Mouse (Mus musculus) cortical plate, adult 2 months (tissue): ENCODE data around the gene Emb. TPM values are rescaled to one million over a fixed set of nuclear protein-coding genes. Genes with fewer than 3 reads are reported as not detected.

Experiments used
- H3K27ac ChIP-seq: fragments of 200-500 bp; 2 replicates; pipeline ENCODE4 v1.5.1; 2012; ENCODE audit warnings: low read length, control low read depth, inconsistent platforms; ENCODE audit not compliant: insufficient read depth
- H3K4me1 ChIP-seq: fragments of 200-500 bp; 2 replicates; pipeline ENCODE4 v1.6.1; 2011; ENCODE audit warnings: low read length; ENCODE audit not compliant: control insufficient read depth, insufficient read depth
- H3K4me3 ChIP-seq: fragments of 200-500 bp; 2 replicates; pipeline ENCODE4 v1.5.1; 2011; ENCODE audit warnings: mild to moderate bottlenecking, low read length, control low read depth; ENCODE audit not compliant: insufficient read depth
- CTCF ChIP-seq: fragments of 200-500 bp; IDR thresholded peaks from 2 replicates; pipeline ENCODE4 v1.5.1; 2011; ENCODE audit warnings: mild to moderate bottlenecking, control low read depth, low read length; ENCODE audit not compliant: insufficient read depth; ENCODE audit errors: extremely low read depth
- POLR2A ChIP-seq: fragments of 200-500 bp; IDR thresholded peaks from 2 replicates; pipeline ENCODE4 v1.6.1; 2011; ENCODE audit warnings: mild to moderate bottlenecking, low read length, control low read depth; ENCODE audit not compliant: insufficient read depth; ENCODE audit errors: extremely low read depth
- polyA plus RNA-seq: library from polyadenylated mRNA; depleted of rRNA; stranded (reverse); fragments of >200 nt; gene quantifications from 2 replicates; pipeline ENCODE4 v1.2.3, GENCODE M21; 2012

Gene Emb
- polyA plus RNA-seq, 1 experiment: 21.0 TPM

DNA sequence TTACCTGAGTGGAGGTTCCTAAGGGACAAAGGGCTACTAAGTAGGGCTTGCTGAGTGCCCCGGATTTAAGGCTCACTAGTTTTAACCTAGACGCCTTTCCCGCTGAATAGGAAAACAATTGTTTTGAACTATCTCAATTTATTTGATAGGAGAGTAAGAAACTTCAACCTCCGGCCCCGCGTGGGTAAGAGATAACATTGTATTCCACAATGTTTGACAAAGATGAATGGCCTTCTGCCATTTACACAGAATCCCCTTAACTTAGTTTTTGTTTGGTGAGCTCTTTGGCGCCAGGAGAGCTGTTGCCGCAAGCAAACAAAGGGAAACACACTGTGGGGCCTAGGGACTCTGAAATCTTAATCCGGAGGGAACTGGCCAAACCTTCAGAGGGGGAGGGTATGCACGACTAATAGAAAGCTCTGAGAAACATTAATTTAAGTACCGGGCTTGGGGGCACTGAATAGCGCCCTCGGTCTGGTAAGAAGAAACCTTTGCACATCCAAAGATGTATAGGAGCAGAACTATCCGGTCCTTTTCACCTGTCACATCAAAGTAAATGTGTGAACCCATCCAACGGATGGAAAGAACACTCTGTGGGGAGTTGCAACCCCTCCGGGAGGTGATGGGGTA lies 11.7 kb downstream of the Emb start:
- peaks cover 2% of the 10 kb centered on the region; the same call in 1 of the 2 replicates for H3K4me1 ChIP-seq
- 0 out of 2 replicates have a peak overlapping the region, but pooled peaks have one; percentile 92 for H3K27ac ChIP-seq
- H3K4me3 ChIP-seq: peak overlapping the region; percentile 92
- no peak for TF ChIP-seq CTCF
- TF ChIP-seq POLR2A: no peak

DNA sequence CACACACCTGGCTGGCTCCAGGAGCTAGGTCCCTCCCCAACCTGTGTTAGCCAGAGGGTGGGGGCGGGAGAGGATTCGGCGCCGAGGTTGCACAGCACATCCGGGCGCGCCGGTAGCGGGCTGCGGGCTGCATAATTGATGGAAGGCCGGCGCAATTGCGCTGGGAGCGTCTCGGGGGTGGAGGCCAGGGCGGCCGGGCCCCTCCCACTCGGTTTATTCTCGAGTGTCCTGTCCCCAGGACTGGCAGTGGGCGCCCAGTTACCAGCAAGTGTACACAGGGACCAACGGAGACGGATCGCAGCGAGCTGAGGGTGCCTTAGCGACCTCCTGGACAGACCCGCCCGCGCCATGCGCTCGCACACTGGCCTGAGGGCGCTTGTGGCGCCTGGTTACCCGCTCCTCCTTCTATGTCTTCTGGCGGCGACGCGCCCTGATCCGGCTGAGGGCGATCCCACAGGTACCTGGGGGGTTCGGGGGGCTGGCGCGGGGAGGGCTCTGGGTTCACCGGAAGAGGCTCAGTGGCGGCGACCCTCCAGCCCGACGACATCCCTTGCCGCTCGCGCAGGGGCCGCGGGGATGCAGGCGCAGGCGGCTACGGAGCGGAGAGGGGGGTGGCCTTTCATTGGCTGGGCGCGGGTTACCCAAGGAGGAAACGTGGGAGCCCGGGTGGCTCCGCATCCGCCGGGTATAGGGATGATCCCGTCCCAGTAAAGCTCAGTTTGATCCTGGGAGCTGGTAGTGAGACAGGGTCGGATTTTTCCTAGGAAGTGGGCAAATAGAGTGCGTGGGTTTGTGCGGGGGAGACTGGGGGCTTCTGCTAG lies 12.4 kb downstream of the Emb start, which contains the start of gene Gm17509:
Gm17509 (minus strand) TSS at position 575 of the 821 bp plus-strand sequence.
- TF ChIP-seq POLR2A (peak; percentile 37; the same call in 1 of the 2 replicates), CTCF (no peak)
- Histone ChIP-seq H3K4me3 (peak within 1 kb of the TSS; percentile 92), H3K4me1 (peaks cover 2% of the 10 kb centered on the region; the same call in 1 of the 2 replicates), H3K27ac (peak within 1 kb of the TSS; percentile 92)

DNA sequence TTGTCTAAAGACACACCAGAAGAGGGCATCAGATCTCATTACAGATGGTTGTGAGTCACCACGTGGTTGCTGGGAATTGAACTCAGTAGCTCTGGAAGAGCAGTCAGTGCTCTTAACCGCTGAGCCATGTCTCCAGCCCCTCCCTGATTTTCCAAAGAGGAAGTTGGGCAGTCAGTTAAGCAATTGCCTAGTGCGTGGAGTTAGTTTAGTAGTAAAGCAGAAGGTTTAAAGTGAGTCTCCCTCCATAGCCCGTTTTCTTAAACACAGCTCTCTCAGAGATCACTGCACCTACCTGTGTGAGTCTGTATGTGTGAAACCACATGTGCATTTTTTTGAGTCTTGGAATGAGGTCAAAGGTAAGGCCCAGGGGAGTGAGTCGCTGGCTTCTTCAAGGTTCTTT lies 14.8 kb downstream of the Emb start:
- no peak for TF ChIP-seq CTCF
- no peak for TF ChIP-seq POLR2A
- H3K27ac ChIP-seq: no peak overlapping the region

DNA sequence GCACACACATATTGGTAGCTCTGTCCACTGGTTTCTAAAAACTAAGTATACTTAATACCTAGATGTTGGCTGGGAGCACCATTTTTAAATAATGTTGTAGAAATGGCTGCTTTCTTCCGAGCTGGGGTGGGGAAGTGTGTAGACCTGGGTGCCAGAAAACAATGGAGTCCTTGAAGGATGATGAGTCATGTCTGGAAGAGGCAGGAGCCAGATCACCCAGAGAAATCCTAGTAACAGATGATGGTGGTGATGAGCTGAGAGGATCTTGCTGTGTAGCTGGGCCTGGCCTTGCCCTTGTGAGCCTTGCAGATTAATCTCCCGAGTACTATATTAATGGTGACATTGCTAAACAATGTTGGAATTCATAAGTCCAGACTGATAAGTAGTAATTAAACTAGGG lies 16.6 kb downstream of the Emb start:
- no peak overlapping the region for H3K27ac ChIP-seq
- no peak for TF ChIP-seq CTCF
- TF ChIP-seq POLR2A: no peak
- no peak overlapping the region for H3K4me3 ChIP-seq

More for the DNA sequence above, 14.8 kb downstream of the Emb start:
- Histone ChIP-seq H3K4me3 (no peak overlapping the region), H3K4me1 (no peaks in the 10 kb centered on the region; the same call in 1 of the 2 replicates)

DNA sequence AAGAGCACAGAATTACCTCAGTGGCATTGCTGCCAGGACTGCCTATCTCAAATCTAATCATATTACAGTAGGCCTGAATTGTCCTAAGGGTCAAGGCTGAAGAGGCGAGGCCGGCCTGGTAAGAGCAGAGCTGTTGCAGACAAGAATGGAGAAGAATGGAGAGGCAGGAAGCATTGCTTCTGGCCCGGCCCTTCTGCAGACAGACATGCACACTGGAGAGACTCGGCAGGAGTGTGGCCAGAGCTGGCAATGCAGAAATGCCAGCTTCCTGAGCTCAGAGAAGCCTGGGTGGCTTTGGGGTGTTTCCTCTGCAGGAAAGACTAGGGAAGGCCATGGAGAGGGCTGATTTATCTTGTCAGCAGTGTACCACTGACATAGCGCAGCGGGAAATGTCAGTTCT lies 17.2 kb downstream of the Emb start:
- TF ChIP-seq CTCF (no peak), POLR2A (no peak)
- H3K4me1 ChIP-seq: no peaks in the 10 kb centered on the region; the same call in 1 of the 2 replicates
- no peak overlapping the region for H3K4me3 ChIP-seq
- H3K27ac ChIP-seq: no peak overlapping the region

More for the DNA sequence above, 16.6 kb downstream of the Emb start:
- no peaks in the 10 kb centered on the region; the same call in 1 of the 2 replicates for H3K4me1 ChIP-seq

DNA sequence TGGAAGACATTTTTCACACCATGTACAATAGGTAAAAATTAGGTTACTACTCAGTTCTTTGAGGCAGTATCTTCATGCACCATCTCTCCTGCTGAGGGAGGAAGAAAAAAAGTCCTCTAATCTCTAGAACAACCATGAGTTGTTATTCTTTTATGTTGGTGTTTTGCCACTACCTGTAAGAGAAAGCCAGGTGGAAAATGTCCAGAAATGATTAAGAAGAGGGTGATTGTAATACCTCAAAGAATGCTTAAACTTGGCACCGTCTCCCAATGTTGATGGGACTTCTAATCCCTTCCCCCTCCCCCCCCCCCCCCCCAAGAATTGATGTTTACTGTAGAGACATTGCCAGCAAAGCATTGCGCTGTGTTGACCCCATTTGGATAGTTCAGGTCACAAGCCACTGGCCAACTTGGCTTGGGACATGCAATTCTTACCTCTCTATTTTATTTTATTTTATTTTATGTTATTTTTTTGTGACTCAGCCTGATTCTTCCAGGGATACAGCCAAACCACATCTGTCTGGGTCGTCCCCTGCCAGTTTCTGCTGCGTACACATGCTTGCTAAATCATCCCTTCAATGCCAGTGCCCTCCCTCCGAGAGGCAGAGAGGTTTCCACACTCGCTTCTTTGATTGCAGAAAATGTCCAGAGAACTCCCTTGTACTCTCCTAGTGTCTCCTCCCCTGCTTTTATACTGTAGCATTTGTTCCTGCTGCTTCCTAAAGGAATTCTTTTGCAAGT lies 22.2 kb downstream of the Emb start:
- TF ChIP-seq POLR2A: no peak
- no peak for TF ChIP-seq CTCF
- H3K27ac ChIP-seq: no peak overlapping the region

DNA sequence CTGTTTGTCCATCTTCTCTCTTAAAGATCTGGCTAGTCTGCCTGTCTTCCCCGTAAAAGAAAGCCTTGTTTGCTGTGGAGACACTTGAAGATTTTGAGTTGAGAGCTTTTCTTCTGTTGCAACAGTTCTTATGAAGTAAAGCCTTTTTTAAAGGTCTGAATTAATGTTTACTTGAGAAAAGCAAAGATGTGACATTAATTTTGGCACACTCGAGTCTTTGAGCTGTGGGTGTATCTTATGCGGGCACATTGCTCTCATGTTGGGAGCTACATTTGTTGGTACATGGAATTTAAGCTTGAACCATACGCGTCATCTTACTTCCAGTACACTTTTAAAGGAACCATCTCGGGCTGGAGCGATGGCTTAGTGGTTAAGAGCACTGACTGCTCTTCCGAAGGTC lies 25.5 kb downstream of the Emb start:
- no peak overlapping the region for H3K27ac ChIP-seq
- H3K4me3 ChIP-seq: no peak overlapping the region
- H3K4me1 ChIP-seq: no peaks in the 10 kb centered on the region
- TF ChIP-seq CTCF: no peak
- no peak for TF ChIP-seq POLR2A

More for the DNA sequence above, 22.2 kb downstream of the Emb start:
- Histone ChIP-seq H3K4me1 (no peaks in the 10 kb centered on the region), H3K4me3 (no peak overlapping the region)

DNA sequence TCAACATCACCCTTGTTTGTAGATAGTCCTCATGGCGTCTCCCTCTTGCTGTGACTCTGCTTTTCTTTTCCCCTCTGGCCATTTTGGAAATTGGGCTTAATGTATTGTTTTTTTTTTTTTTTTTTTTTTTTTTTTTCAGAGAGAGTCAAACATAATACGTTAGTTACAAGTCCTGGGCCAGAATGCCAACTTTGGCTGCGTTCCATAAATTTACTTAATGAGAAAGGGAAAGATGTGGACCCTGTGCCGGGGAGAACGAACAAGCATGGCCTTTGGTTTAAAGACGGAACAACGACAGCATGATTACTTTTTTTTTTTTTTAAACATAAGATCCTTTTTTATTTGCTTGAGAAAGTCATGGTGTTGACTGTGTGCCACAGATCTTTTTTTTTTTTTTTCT lies 26.1 kb downstream of the Emb start:
- Histone ChIP-seq H3K27ac (no peak overlapping the region), H3K4me1 (no peaks in the 10 kb centered on the region), H3K4me3 (no peak overlapping the region)
- TF ChIP-seq CTCF (no peak), POLR2A (no peak)

DNA sequence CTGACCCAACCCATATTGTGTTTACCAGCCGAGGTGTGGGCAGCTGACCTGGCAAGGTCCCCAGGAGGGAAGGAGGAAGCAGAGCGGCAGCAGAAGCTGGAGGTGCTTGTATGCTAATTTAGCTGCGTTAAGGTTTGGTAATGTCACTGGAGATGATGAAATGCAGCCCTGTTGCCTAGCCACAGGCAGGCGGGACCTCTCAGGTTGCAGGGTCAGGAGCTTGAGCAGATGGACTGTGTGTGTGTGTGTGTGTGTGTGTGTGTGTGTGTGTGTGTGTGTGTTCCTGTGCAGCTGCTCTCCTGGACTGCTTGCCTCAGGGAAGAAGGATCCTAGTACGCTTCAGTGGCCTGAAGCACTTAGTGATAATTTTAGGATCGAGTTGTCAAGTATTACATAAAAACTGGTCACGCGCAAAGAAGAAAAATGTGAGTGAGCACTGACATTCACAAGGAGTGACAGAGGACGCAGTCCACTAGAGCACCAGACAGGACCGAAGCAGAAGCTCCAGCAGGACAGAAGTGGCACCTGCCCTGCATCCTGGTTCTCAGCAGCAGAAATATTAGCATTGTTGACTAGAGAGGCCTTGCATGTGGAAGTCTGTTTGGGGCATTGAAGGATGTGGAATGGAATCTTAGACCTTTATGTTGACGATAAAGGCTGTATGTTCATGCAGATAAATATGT lies 27.3 kb downstream of the Emb start:
- no peaks in the 10 kb centered on the region for H3K4me1 ChIP-seq
- no peak overlapping the region for H3K27ac ChIP-seq
- no peak overlapping the region for H3K4me3 ChIP-seq
- TF ChIP-seq CTCF (no peak), POLR2A (no peak)
